Mouse (Mus musculus) heart, adult 2 months (tissue): Measurements from ENCODE around the gene Ngb.

Source experiments
- CTCF ChIP-seq: fragments of 200-600 bp; IDR thresholded peaks from 2 replicates; pipeline ENCODE4 v1.8.1; 2022; ENCODE audit warnings: antibody characterized with exemption, mild to moderate bottlenecking, moderate library complexity
- EP300 ChIP-seq: fragments of 200-500 bp; IDR thresholded peaks from 2 replicates; pipeline ENCODE4 v1.6.1; 2011; ENCODE audit warnings: low read depth, low read length, control low read depth; ENCODE audit not compliant: insufficient read depth

- TF ChIP-seq CTCF (no peak), EP300 (no peak)
Observed at GRCm38 (mm10) chr12:87087236-87087635, 15.1 kb downstream of the Ngb start.
